Mouse (Mus musculus): ENCODE results near the gene Sept9. TPM values are rescaled to one million over a fixed set of nuclear protein-coding genes. Genes with fewer than 3 reads are reported as not detected.

Gene Sept9
- polyA plus RNA-seq, 1 experiment from 2014 or later, result 265 TPM

DNA sequence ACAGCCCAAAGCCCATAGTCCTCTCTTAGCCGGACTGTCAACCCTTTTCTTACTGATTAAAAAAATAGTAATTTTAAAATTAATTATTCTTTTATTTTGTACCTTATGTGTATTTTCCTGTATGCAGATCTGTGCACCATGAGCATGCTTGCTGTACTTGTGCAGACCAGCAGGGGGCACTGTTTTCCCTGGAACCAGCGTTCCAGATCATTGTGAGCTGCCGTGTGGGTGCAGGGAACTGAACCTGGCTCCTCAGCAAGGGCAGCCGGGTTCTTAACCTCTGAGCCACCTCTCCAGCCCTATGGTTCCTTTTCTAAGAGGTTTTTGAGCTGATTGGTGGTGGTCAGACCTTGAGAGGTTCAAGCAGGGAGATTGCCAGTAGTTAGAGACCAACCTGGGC, 101.3 kb downstream of the Sept9 start:
- DNase-seq (ENCODE audit: low spot score), result no peak
- peaks cover 42% of the 10 kb centered on the region for H3K4me1 ChIP-seq
- H3K9me3 ChIP-seq (replicated peaks), result no peaks in the 10 kb centered on the region
- WGBS, result 93% methylated on average over 4 of the region's 4 CpGs
- H3K36me3 ChIP-seq, result peaks cover 92% of the 10 kb centered on the region
- no peaks in the 10 kb centered on the region for H3K27me3 ChIP-seq (ENCODE audit: low read depth, poor library complexity, severe bottlenecking)
- H3K4me3 ChIP-seq, result no peak overlapping the region
- peak overlapping the region; percentile 26; the same call in 1 of the 2 replicates for H3K27ac ChIP-seq

DNA sequence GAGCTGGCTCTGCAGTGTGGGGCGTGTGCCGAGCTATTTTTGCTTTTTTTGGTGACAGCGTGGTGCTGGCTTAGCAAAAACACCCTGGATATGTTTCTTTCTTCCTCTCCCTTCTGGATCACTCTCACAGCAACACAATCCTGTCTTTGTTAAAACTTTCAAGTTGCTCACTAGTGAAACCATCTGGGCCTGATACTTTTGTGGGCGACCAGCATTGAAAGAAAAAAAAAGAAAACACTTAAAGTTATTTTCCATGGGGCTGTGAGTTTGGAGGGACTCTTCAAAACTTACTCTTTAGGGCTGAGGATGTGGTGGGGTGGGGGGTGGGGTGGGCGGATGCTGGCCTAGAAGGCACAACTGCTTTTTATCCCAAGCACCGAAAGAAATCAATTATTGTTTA, 102.3 kb downstream of the Sept9 start:
- DNase-seq (ENCODE audit: low spot score), result no peak
- H3K27ac ChIP-seq, result no peak overlapping the region
- H3K4me1 ChIP-seq, result peaks cover 42% of the 10 kb centered on the region
- H3K36me3 ChIP-seq, result peaks cover 90% of the 10 kb centered on the region
- no peak overlapping the region for H3K4me3 ChIP-seq
- 89% methylated on average over 6 of the region's 6 CpGs for WGBS
- no peaks in the 10 kb centered on the region for H3K27me3 ChIP-seq (ENCODE audit: low read depth, poor library complexity, severe bottlenecking)
- H3K9me3 ChIP-seq (replicated peaks), result no peaks in the 10 kb centered on the region

DNA sequence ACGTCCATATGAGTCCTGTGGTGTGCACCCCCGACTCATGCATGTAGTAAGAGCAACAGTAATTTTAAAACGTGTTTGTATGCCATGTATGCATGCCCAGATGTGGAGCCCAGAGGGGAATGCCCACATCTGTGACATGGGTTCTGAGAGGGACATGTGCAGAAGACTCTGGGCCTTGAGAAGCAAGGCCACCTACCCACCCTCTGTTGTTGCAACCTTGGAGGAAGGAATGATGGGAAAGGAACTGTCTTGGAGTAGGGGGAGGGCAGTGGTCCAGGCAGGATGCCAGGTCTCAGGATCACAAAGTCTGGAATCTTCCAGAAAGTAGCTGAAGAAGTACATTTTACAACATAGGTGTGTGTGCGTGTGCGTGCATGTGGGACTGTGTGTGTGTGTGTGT, 102.9 kb downstream of the Sept9 start:
- 96% methylated on average over 5 of the region's 5 CpGs for WGBS
- no peak overlapping the region for H3K4me3 ChIP-seq
- H3K27ac ChIP-seq, result no peak overlapping the region

DNA sequence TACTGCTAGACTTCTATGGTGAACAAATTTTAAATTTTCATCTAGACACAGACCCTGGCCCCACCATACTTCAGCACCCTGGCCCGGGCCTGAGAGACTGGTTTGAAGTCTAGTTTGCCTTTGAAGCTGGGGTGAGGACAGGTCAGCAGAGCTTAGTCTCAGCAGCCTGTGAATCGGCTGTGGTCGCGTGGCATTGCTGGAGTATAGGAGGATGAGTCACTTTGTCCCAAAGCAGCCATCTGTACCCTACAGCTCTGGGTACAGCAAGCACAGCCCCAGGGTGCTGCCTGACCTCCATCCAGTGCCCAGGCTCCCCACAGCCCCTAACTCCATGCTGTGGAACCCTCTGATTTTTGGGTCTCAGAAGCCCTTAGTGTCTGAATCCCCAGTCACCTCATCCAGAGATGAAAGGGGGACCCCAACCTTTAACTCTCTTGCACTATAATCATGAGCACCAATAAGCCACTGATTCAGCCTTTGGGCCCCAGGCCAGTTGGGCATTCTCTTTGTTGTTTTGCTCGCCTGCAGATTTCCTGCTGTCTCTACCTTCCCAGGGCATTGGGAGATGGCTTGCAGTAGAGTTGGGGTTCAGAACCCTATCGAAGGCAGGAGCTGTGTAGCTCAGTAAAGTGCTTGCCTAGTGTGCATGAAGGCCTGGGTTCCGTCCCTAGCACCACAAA, 106.2 kb downstream of the Sept9 start:
- DNase-seq (ENCODE audit: low spot score), result no peak
- Histone ChIP-seq H3K36me3 (peaks cover 73% of the 10 kb centered on the region), H3K27ac (peak overlapping the region; percentile 59), H3K4me3 (no peak overlapping the region), H3K27me3 (ENCODE audit: low read depth, poor library complexity, severe bottlenecking) (no peaks in the 10 kb centered on the region), H3K9me3 (replicated peaks) (no peaks in the 10 kb centered on the region), H3K4me1 (peaks cover 76% of the 10 kb centered on the region)
- 76% methylated on average over 7 of the region's 7 CpGs for WGBS

More for the DNA sequence above, 102.9 kb downstream of the Sept9 start:
- no peak for DNase-seq (ENCODE audit: low spot score)
- Histone ChIP-seq H3K4me1 (peaks cover 43% of the 10 kb centered on the region), H3K27me3 (ENCODE audit: low read depth, poor library complexity, severe bottlenecking) (no peaks in the 10 kb centered on the region), H3K9me3 (replicated peaks) (no peaks in the 10 kb centered on the region), H3K36me3 (peaks cover 88% of the 10 kb centered on the region)

DNA sequence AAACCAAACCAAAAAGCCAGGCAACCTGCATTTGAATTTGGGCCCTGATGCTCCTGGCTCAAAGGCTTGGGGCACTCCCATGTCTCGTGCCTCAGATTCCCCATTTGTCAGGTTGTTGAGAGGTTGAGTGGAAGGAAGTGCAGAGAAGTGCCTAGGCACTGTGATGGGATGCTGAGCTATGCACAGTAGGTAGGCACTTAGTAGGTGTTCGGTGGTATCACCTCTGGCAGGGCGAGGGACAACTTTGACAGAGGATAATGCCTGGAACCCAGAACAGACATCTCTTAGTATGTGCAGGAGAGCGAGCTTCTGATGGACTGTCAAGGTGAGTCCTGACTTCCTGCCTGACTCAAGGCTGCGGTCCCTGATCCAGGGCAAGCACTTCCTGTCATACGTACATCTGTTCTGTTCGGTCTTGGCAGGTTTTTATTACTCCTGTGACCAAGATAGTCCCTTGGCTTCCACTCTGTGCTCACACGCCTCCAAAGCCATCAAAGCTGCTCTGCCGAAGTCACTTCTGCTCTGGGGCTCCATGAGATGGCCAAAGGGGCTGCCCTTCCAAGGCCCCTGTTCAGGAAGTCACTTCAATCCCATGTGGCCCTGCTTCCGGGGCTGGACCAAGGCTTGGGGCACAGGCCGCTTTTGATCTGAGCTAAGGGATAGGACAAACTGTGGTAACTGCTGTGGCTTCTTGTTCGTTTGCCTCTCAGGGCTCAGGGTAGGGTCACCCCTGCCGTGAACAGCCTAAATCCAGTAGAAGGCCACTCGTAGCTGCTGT, 107.0 kb downstream of the Sept9 start:
- Histone ChIP-seq H3K36me3 (peaks cover 69% of the 10 kb centered on the region), H3K4me1 (peaks cover 85% of the 10 kb centered on the region), H3K27me3 (ENCODE audit: low read depth, poor library complexity, severe bottlenecking) (no peaks in the 10 kb centered on the region), H3K27ac (peak overlapping the region; percentile 59; the same call in 1 of the 2 replicates), H3K4me3 (no peak overlapping the region), H3K9me3 (replicated peaks) (no peaks in the 10 kb centered on the region)
- no peak for DNase-seq (ENCODE audit: low spot score)
- WGBS, result 55% methylated on average over 14 of the region's 14 CpGs

DNA sequence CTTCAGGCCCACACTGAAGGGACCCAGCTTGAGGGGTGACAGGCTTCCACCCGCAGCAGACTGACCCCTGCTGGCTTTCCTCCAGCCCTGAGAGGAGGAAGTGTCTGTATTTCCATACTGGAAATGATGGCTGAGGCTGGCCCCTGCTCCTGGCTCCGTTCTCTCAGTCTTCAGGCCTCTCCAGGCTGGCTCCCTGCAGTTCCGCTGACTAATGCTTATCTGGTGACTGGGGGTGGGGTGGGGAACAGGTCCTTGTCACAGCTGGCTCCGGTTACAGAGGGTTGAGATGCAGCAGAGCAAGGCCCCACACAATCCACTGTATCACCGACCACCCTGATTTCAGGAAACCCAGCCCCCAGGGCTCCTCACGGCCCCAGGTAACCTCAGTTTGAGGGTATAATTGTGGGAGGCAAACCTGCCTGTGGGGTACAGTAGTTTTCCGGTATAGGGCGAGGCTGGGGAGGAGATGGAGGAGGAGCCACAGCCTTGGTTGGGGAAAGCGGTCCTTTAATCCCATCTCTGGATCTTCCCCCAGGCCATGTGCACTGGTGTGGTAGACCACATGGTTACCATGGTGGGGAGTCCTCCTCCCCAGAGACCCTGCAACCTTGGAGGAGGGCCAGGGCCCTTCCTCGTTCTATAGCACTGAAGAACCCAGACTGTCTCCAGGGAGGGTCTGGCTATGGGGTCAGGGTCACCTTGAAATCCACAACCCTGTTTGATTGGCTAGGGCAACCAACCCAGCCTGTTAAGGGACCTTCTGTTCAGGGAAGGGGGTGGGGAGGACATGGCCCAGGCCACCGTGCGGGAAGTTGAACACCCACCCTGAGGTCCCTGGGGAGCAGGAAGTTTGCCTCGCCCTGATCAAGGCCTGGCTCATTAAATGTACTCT, 108.7 kb downstream of the Sept9 start:
- no peaks in the 10 kb centered on the region for H3K9me3 ChIP-seq (replicated peaks)
- peaks cover 63% of the 10 kb centered on the region for H3K36me3 ChIP-seq
- no peaks in the 10 kb centered on the region for H3K27me3 ChIP-seq (ENCODE audit: low read depth, poor library complexity, severe bottlenecking)
- 32% methylated on average over 13 of the region's 13 CpGs for WGBS
- H3K4me1 ChIP-seq, result peaks cover 92% of the 10 kb centered on the region
- peak overlapping the region; percentile 69 for H3K27ac ChIP-seq
- H3K4me3 ChIP-seq, result no peak overlapping the region
- no peak for DNase-seq (ENCODE audit: low spot score)

DNA sequence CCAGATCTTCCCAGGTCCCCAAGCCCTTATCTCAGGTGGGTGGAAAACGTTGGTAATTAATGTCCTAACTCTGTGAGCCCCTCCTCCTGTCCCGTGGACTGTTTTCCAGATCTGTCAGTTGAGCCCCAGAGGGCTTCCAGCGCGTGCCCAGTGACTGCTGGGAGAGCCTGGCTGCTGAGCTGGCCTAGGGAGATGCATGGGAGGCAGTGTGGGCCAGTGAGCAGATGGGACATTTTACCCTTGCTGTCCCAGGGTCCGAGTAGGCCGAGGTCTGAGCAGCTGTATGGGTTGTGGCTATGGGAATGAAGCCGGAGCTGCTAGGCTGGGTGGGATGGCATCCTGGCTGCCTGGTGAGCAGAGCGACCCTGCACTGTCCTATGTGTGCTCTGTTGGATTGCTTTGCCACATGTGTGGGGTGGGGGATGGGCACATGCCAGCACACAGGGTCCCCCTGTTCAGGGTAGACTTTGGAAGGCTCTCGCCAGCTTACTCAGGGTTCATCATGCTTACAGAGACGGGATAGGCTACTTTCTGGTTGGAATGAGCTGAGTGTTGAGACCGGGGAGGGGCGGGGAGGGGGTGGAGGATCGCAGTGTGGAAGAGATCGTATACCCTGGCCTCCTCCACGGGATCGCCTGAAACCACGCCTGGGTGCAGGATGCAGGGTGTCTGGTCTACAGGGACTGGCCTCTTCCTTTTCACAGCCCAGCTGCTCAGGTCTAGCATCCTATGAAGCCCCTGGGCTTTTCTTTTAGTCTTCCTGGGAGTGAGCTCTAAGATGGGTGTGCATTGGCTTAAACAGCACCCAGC, 109.9 kb downstream of the Sept9 start:
- no peak for DNase-seq (ENCODE audit: low spot score)
- Histone ChIP-seq H3K9me3 (replicated peaks) (no peaks in the 10 kb centered on the region), H3K27ac (peak overlapping the region; percentile 69)

DNA sequence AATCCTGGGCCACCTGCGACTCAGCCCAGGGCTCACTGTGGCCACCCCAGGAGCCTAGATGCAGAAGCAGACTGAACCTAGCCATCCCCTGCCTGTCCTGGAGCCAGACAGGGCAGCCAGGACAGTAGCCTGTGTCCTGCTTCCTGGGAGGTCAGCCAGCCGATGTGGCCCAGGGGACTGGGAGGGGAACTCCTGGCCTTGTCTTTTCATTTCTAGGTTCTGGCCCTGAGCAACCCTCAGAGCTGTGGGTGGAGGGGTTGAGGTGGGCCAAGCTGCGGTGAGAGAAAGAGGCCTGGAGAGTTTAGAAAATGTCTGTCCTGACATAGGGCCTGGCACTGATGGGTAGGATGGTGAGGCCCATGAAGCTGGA, 110.4 kb downstream of the Sept9 start:
- Histone ChIP-seq H3K9me3 (replicated peaks) (no peaks in the 10 kb centered on the region), H3K4me3 (no peak overlapping the region), H3K27me3 (ENCODE audit: low read depth, poor library complexity, severe bottlenecking) (no peaks in the 10 kb centered on the region), H3K27ac (peak overlapping the region; percentile 47; the same call in 1 of the 2 replicates), H3K4me1 (peaks cover 98% of the 10 kb centered on the region), H3K36me3 (peaks cover 64% of the 10 kb centered on the region)
- DNase-seq (ENCODE audit: low spot score), result no peak
- 74% methylated on average over 3 of the region's 3 CpGs for WGBS

More for the DNA sequence above, 109.9 kb downstream of the Sept9 start:
- H3K27me3 ChIP-seq (ENCODE audit: low read depth, poor library complexity, severe bottlenecking), result no peaks in the 10 kb centered on the region
- H3K36me3 ChIP-seq, result peaks cover 63% of the 10 kb centered on the region
- peaks cover 98% of the 10 kb centered on the region for H3K4me1 ChIP-seq
- 68% methylated on average over 17 of the region's 17 CpGs for WGBS
- H3K4me3 ChIP-seq, result no peak overlapping the region; the same call in 1 of the 2 replicates

DNA sequence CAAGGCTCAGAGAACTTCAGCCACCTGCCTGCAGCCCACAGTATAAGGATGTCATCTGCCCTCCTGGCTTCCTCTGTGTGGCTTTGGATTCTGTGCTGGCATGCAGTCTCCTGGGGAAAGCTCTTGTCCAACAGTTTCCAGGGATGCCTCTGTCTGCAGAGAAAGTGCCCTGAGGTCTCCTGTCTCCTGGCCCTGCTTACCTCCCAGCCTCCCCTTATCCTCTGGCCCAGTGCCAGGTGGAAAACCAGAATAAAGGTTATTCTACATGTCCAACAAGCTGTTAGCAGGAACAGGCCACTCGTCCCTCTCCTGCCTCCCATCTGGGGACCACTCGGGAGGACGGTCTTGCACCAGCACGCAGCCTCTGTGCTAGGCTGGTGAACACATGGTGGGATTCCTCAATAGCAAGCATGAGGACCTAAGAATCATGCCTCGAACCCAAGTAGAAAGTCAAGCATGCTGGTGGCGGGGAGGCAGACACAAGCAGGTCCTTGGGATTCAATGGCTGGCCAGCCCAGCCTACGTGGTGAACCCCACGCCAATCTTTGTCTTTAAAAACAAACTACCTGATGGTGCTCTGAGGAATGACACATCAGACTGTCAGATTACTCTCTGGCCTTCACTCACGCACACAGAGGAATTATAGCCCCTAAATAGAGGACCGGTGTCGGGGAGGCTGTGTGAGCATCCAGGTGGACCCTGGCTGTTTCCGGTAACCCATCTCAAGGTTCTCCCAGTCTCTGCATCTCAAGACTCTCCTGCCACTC, 111.1 kb downstream of the Sept9 start:
- Histone ChIP-seq H3K9me3 (replicated peaks) (no peaks in the 10 kb centered on the region), H3K4me1 (peaks cover 100% of the 10 kb centered on the region)

DNA sequence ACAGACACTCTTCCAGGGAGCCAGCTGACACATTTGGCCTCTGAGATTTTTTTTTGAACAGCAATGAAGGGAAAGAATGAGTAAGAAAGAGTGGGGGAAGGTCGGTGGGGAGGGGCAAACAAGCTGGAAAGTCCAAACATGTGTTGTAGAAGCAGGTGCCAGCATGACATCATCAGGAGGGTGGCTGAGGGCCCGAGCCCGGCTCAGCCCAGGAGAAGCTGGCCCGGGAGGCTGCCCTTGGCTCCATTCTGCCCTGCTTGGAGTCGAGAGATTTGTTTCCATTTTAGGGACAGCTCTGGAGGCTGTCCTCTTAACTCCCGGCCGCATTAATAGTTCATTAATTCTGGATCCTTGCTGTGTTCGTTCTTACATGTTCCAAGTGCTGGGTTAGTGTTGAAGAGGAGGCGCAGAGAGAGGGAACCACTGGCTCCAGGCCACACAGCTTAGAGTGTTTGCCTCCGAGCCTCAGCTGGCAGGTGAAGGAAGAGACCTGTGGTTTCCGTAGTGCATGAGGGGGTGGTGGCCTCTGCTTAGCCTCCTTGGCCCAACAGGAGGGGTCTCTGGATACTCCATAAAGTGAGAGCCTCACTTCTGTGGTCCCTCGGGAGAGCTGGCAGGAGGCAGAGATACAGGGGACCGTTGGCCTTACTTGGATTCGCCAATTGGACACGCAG, 111.8 kb downstream of the Sept9 start:
- H3K4me1 ChIP-seq, result peaks cover 99% of the 10 kb centered on the region
- WGBS, result 81% methylated on average over 15 of the region's 15 CpGs
- peaks cover 63% of the 10 kb centered on the region for H3K36me3 ChIP-seq
- no peak overlapping the region for H3K4me3 ChIP-seq
- peak overlapping the region; percentile 69; the same call in 1 of the 2 replicates for H3K27ac ChIP-seq
- no peak for DNase-seq (ENCODE audit: low spot score)
- H3K27me3 ChIP-seq (ENCODE audit: low read depth, poor library complexity, severe bottlenecking), result no peaks in the 10 kb centered on the region
- no peaks in the 10 kb centered on the region for H3K9me3 ChIP-seq (replicated peaks)

More for the DNA sequence above, 111.1 kb downstream of the Sept9 start:
- DNase-seq (ENCODE audit: low spot score), result no peak
- Histone ChIP-seq H3K27me3 (ENCODE audit: low read depth, poor library complexity, severe bottlenecking) (no peaks in the 10 kb centered on the region), H3K27ac (peak overlapping the region; percentile 47; the same call in 1 of the 2 replicates), H3K36me3 (peaks cover 67% of the 10 kb centered on the region), H3K4me3 (no peak overlapping the region)
- WGBS, result 91% methylated on average over 12 of the region's 12 CpGs
